Mouse (Mus musculus): Measurements from ENCODE around the gene 2310034G01Rik. TPM values are rescaled to one million over a fixed set of nuclear protein-coding genes. Genes with fewer than 3 reads are reported as not detected.

The 2310034G01Rik gene
- polyA plus RNA-seq, 1 experiment from 2014 or later: 1.4 TPM

DNA sequence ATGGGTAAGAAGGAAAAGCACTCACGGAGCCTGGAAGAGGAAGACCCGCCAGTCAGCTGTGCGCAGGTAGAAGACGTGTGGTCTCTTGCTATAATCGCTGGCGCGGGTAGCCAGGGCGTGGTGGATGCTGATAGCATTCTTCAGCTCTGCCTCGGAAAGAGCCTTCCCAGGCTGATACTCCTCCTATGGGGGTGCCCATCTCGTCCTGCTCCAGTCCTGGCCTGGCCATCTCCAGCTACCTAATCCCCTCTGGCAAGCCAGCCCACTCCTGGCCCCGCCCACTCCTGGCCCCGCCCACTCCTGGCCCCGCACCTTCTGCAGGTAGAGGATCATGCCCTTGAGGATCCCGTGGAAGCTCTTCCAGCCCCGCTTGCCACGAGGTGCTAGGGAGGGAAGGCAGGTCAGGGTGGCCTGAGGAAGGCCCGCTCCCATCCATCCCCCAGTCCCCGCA lies 35.9 kb downstream of the 2310034G01Rik start:
- no peak overlapping the region for H3K27ac ChIP-seq
- H3K27me3 ChIP-seq (ENCODE audit: insufficient read depth, poor library complexity, severe bottlenecking): peaks cover 98% of the 10 kb centered on the region
- H3K4me3 ChIP-seq: no peak overlapping the region
- peaks cover 44% of the 10 kb centered on the region for H3K4me1 ChIP-seq (replicated peaks)
- peaks cover 30% of the 10 kb centered on the region for H3K36me3 ChIP-seq
- 13% methylated on average over 18 of the region's 18 CpGs for WGBS
- no peaks in the 10 kb centered on the region for H3K9me3 ChIP-seq
- no peak for DNase-seq (ENCODE audit: low spot score)

DNA sequence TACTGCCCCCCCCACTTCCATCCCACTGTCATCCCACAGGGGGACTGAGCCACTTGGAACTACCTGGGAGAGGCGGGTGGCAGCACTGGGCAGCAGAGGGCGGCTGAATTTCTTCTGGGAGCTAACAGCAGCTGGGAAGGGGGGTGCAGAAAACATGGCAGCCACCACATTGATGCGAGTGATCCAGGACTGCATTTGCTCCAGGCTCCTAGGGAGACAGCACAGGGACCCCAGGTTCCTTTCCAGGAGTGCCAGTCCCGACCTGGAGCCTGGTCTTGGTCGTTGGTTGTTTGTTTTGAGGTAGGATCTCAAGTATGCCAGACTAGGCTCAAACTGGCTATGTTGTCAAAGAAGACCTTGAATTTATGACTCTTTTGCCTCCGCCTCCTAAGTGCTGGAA lies 36.5 kb downstream of the 2310034G01Rik start:
- no peak for DNase-seq (ENCODE audit: low spot score)
- no peak overlapping the region for H3K27ac ChIP-seq
- WGBS: 73% methylated on average over 6 of the region's 6 CpGs

DNA sequence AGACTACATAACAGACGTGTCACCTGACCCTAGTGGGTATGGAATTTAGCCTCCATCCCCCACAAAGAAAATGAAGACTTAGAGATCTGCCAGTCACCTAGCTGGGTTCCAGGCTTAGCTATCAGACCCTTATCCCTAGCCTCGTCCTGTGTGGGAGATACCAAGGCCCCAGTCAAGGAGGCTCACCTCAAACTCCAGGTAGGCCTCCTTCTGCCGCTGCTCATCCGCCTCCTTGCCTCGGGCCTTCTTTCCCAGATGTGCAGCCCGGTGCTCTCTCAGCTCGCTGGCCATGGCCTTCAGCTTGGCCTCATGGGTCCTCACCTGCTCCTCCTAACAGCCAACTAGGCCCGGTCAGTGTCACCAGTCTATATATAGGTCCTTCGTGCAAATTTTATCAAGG lies 37.0 kb downstream of the 2310034G01Rik start:
- no peak for DNase-seq (ENCODE audit: low spot score)
- peaks cover 97% of the 10 kb centered on the region for H3K27me3 ChIP-seq (ENCODE audit: insufficient read depth, poor library complexity, severe bottlenecking)
- H3K36me3 ChIP-seq: peaks cover 30% of the 10 kb centered on the region
- no peak overlapping the region for H3K27ac ChIP-seq
- H3K9me3 ChIP-seq: no peaks in the 10 kb centered on the region
- H3K4me3 ChIP-seq: no peak overlapping the region
- peaks cover 45% of the 10 kb centered on the region for H3K4me1 ChIP-seq (replicated peaks)
- 87% methylated on average over 9 of the region's 9 CpGs for WGBS

More for the DNA sequence above, 36.5 kb downstream of the 2310034G01Rik start:
- H3K27me3 ChIP-seq (ENCODE audit: insufficient read depth, poor library complexity, severe bottlenecking): peaks cover 97% of the 10 kb centered on the region
- H3K4me3 ChIP-seq: no peak overlapping the region
- peaks cover 44% of the 10 kb centered on the region for H3K4me1 ChIP-seq (replicated peaks)
- peaks cover 30% of the 10 kb centered on the region for H3K36me3 ChIP-seq
- no peaks in the 10 kb centered on the region for H3K9me3 ChIP-seq

DNA sequence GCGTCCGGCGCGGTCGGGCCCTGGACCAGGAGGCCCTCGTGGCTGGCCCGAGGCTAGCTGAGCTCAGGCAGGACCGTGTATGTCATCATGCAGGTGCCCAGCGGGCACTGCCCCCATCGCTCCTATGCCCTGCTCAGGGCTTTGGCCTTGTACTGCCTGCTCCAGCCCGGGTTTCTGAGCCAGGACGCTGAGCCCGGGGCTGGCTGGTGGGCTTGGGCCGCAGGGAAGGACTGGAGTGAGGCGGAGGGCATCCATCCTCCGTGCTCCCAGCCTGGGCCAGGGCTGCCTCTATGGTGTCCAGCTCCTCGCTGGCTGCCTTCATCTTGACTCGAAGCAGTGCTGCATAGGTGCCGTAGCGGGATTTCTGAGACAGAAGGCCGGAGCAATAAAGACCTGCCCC lies 37.5 kb downstream of the 2310034G01Rik start:
- H3K36me3 ChIP-seq: peaks cover 30% of the 10 kb centered on the region
- H3K27me3 ChIP-seq (ENCODE audit: insufficient read depth, poor library complexity, severe bottlenecking): peaks cover 97% of the 10 kb centered on the region
- H3K4me3 ChIP-seq: no peak overlapping the region
- no peak overlapping the region for H3K27ac ChIP-seq
- no peaks in the 10 kb centered on the region for H3K9me3 ChIP-seq
- no peak for DNase-seq (ENCODE audit: low spot score)
- peaks cover 41% of the 10 kb centered on the region for H3K4me1 ChIP-seq (replicated peaks)
- 90% methylated on average over 21 of the region's 21 CpGs for WGBS

DNA sequence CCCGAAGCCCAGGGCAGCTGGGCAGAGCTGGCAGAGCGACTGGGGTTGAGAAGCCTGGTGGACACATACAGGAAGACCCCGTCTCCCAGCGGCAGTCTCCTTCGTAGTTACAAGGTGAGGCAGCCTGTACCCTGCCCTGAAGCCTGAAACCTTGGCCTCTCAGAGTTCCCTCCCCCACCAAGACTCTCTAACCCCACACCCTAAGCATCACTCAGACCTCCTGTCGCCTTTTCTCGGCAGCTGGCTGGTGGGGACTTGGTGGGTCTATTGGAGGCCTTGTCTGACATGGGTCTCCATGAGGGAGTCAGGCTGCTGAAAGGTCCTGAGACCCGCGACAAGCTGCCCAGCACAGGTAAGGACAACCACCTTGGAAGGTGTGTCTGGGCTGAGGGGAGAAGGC lies 38.8 kb downstream of the 2310034G01Rik start:
- Histone ChIP-seq H3K4me1 (replicated peaks) (peaks cover 33% of the 10 kb centered on the region), H3K36me3 (peaks cover 30% of the 10 kb centered on the region), H3K4me3 (no peak overlapping the region), H3K9me3 (no peaks in the 10 kb centered on the region), H3K27ac (no peak overlapping the region), H3K27me3 (ENCODE audit: insufficient read depth, poor library complexity, severe bottlenecking) (peaks cover 97% of the 10 kb centered on the region)
- 89% methylated on average over 9 of the region's 9 CpGs for WGBS
- DNase-seq (ENCODE audit: low spot score): peak; percentile 1

DNA sequence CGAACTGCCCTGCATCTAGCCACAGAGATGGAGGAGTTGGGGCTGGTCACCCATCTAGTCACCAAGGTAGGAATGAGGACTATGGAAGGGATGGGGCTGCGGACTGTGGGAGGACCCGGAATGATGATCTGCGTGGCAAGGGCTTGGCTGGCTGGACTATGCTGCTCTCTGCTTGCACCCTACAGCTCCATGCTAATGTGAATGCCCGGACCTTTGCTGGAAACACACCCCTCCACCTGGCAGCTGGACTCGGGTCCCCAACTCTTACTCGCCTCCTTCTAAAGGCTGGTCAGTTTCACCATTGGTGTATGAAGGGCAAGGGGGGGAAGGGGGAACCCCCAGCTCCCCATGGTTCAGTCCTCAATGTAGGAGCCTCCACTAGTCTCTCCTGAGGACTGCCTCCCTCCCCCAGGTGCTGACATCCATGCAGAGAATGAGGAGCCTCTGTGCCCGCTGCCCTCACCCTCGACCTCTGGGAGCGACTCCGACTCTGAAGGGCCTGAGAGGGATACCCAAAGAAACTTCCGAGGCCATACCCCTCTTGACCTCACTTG lies 39.7 kb downstream of the 2310034G01Rik start:
- Histone ChIP-seq H3K27me3 (ENCODE audit: insufficient read depth, poor library complexity, severe bottlenecking) (peaks cover 92% of the 10 kb centered on the region), H3K36me3 (peaks cover 30% of the 10 kb centered on the region), H3K9me3 (no peaks in the 10 kb centered on the region), H3K4me3 (no peak overlapping the region), H3K27ac (no peak overlapping the region), H3K4me1 (replicated peaks) (peaks cover 43% of the 10 kb centered on the region)
- DNase-seq (ENCODE audit: low spot score): peak; percentile 2
- WGBS: 89% methylated on average over 12 of the region's 12 CpGs

DNA sequence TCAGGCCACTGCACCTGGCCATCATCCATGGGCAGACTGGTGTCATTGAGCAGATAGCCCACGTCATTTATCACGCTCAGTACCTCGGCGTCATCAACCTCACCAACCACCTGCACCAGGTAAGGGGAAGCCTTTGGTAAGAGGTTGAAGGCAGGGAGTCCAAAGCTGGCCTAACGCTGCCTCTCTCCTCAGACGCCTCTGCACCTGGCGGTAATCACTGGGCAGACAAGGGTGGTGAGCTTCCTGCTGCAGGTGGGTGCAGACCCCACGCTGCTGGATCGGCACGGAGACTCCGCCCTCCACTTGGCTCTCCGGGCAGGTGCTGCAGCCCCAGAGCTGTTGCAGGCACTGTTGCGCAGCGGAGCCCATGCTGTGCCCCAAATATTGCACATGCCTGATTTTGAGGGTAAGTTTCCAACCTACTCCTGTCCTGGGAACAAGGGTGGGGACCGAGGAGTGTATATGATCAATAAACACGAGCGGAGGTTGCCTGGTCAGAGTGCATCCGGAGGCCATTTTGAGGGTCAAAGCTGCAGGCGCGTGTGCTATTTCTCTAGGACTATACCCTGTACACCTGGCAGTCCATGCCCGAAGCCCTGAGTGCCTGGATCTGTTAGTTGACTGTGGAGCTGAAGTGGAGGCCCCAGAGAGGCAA lies 40.3 kb downstream of the 2310034G01Rik start:
- Histone ChIP-seq H3K27me3 (ENCODE audit: insufficient read depth, poor library complexity, severe bottlenecking) (peaks cover 86% of the 10 kb centered on the region), H3K4me3 (no peak overlapping the region), H3K36me3 (peaks cover 30% of the 10 kb centered on the region), H3K27ac (no peak overlapping the region), H3K9me3 (no peaks in the 10 kb centered on the region), H3K4me1 (replicated peaks) (peaks cover 46% of the 10 kb centered on the region)
- 82% methylated on average over 21 of the region's 21 CpGs for WGBS
- DNase-seq (ENCODE audit: low spot score): peak; percentile 2

DNA sequence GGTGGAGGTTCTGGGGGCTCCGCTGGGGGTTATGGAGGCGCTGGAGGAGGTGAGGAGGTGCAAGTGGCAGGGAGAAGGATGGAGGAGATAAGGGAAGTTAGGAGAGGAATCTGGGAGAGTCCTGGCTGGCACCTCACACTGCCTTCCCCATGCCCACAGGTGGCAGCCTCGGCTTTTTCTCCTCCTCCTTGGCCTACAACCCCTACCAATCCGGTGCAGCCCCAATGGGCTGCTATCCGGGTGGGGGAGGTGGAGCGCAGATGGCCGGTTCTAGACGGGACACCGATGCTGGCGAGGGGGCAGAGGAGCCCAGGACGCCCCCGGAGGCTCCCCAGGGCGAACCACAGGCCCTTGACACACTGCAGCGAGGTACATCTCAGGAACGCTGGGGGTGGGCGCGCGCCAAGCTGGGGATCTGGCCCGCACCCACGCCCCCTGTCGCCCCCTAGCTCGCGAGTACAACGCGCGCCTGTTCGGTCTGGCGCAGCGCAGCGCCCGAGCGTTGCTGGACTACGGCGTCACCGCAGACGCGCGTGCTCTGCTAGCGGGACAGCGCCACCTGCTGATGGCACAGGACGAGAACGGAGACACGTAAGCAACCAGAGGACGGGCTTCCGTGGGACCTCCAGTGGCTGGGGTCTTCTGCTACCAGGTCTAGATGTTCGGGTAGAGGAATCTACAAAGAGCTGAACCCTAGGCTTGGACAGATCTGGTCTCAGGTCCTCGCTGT lies 41.2 kb downstream of the 2310034G01Rik start:
- H3K36me3 ChIP-seq: peaks cover 30% of the 10 kb centered on the region
- peak; percentile 90 for DNase-seq (ENCODE audit: low spot score)
- H3K9me3 ChIP-seq: no peaks in the 10 kb centered on the region
- H3K4me1 ChIP-seq (replicated peaks): peaks cover 47% of the 10 kb centered on the region
- H3K27me3 ChIP-seq (ENCODE audit: insufficient read depth, poor library complexity, severe bottlenecking): peaks cover 77% of the 10 kb centered on the region
- 0 out of 2 replicates have a peak overlapping the region, but pooled peaks have one; percentile 51 for H3K27ac ChIP-seq
- H3K4me3 ChIP-seq: peak overlapping the region; percentile 53
- 1% methylated on average over 47 of the region's 47 CpGs for WGBS

DNA sequence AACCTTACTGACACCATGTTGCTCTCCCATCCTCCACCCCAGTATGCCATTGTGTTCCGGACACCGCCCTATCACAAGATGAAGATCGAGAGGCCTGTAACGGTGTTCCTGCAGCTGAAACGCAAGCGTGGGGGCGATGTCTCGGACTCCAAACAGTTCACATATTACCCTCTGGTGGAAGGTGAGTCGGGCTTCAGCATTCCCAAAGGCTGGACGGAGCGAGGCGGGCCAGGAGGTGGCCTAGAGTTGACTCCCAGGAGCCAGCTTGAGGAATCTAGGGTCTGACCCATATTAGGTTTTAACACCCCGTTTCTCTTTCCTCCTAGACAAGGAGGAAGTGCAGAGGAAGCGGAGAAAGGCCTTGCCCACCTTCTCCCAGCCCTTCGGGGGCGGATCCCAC lies 41.8 kb downstream of the 2310034G01Rik start:
- peak overlapping the region; percentile 53 for H3K4me3 ChIP-seq

DNA sequence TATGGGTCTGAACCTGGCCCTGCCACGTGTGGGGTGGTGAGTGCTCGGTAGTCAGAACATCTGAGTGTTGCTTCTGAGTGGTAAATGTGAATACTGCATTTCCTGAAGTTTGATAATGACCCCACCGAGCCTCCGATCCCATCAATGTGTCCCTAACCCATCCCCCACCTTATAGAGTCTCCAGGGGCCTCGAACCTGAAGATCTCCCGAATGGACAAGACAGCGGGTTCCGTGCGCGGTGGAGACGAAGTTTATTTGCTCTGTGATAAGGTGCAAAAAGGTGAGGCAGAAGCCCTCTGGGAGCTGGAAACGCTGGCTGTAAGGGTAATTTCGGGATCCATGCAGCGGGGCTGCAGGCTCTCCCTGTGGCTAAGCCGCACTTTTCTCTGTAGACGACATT lies 42.3 kb downstream of the 2310034G01Rik start:
- peaks cover 30% of the 10 kb centered on the region for H3K36me3 ChIP-seq
- H3K4me3 ChIP-seq: no peak overlapping the region
- no peaks in the 10 kb centered on the region for H3K9me3 ChIP-seq
- WGBS: 75% methylated on average over 16 of the region's 16 CpGs
- DNase-seq (ENCODE audit: low spot score): no peak
- H3K27me3 ChIP-seq (ENCODE audit: insufficient read depth, poor library complexity, severe bottlenecking): peaks cover 70% of the 10 kb centered on the region
- H3K27ac ChIP-seq: no peak overlapping the region
- H3K4me1 ChIP-seq (replicated peaks): peaks cover 54% of the 10 kb centered on the region

More for the DNA sequence above, 41.8 kb downstream of the 2310034G01Rik start:
- no peak for DNase-seq (ENCODE audit: low spot score)
- H3K9me3 ChIP-seq: no peaks in the 10 kb centered on the region
- H3K36me3 ChIP-seq: peaks cover 30% of the 10 kb centered on the region
- H3K27ac ChIP-seq: no peak overlapping the region
- 55% methylated on average over 16 of the region's 16 CpGs for WGBS
- H3K27me3 ChIP-seq (ENCODE audit: insufficient read depth, poor library complexity, severe bottlenecking): peaks cover 73% of the 10 kb centered on the region
- peaks cover 52% of the 10 kb centered on the region for H3K4me1 ChIP-seq (replicated peaks)

DNA sequence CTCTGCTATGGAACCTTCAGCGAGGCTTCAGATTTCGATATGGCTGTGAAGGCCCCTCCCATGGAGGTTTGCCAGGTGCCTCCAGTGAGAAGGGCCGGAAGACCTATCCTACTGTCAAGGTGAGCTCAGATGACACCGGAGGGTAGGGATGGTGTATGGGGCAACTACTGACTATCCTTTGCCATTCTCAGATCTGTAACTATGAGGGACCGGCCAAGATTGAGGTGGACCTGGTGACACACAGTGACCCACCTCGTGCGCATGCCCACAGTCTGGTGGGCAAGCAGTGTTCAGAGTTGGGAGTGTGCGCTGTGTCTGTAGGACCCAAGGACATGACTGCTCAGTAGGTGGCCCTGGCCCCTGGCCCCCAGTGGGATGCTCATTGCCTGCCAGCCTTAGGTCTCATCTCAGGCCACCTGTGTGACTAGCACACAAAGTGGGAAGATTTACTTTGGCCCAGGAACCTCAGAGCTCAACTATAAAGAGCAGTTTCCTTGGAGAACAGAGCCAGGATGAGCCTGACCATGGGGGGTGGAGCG lies 43.3 kb downstream of the 2310034G01Rik start:
- Histone ChIP-seq H3K9me3 (no peaks in the 10 kb centered on the region), H3K36me3 (peaks cover 22% of the 10 kb centered on the region), H3K4me3 (no peak overlapping the region), H3K27me3 (ENCODE audit: insufficient read depth, poor library complexity, severe bottlenecking) (peaks cover 61% of the 10 kb centered on the region), H3K4me1 (replicated peaks) (peaks cover 54% of the 10 kb centered on the region), H3K27ac (no peak overlapping the region)
- WGBS: 89% methylated on average over 9 of the region's 9 CpGs
- no peak for DNase-seq (ENCODE audit: low spot score)

DNA sequence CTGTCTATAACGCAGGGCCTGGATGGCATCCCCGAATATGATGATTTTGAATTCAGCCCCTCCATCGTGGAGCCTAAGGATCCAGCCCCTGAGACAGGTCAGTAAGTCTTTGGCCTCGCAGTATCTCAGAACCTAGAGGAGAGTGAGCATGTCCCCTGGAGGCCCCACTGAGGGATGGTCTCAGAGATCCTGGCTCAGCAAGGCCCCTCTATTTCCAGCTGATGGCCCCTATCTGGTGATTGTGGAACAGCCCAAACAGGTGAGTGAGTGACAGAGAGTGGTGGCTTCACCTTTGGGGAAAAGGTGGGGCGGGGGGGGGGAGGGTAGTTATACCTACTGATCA lies 43.9 kb downstream of the 2310034G01Rik start:
- DNase-seq (ENCODE audit: low spot score): no peak
- Histone ChIP-seq H3K4me1 (replicated peaks) (peaks cover 54% of the 10 kb centered on the region), H3K27ac (no peak overlapping the region), H3K36me3 (peaks cover 16% of the 10 kb centered on the region), H3K4me3 (peak overlapping the region; percentile 77), H3K27me3 (ENCODE audit: insufficient read depth, poor library complexity, severe bottlenecking) (peaks cover 55% of the 10 kb centered on the region), H3K9me3 (no peaks in the 10 kb centered on the region)
- WGBS: 55% methylated on average over 5 of the region's 5 CpGs
